Mouse (Mus musculus) MEL (cell line): ENCODE measurements around the gene Nrarp. TPM values are rescaled to one million over a fixed set of nuclear protein-coding genes. Genes with fewer than 3 reads are reported as not detected.

ENCODE experiments used
- DNase-seq: peaks from one replicate; pipeline ENCODE4 v3.0.0; 2011; ENCODE audit warnings: low read depth, low spot score
- H3K27ac ChIP-seq: 2 replicates; pipeline ENCODE4 v1.5.1; 2012; ENCODE audit warnings: low read depth, mild to moderate bottlenecking, control low read depth, low read length, moderate library complexity; ENCODE audit not compliant: control insufficient read depth
- H3K27me3 ChIP-seq, 2 experiments: fragments of 150-350 bp in 1 of 2; sonication (generic) in 1 of 2; 2 replicates each; pipeline ENCODE4 v1.6.1; 2012; ENCODE audit warnings: low read length in 2 of 2, mild to moderate bottlenecking in 2 of 2, improper control_type of control experiment in 1 of 2, moderate library complexity in 1 of 2; ENCODE audit not compliant: insufficient read depth in 2 of 2, control insufficient read depth in 1 of 2
- H3K36me3 ChIP-seq, 2 experiments: 2 replicates each; pipeline ENCODE4 v1.6.1; 2012 to 2014; ENCODE audit warnings: low read length in 2 of 2, improper control_type of control experiment in 1 of 2, inconsistent platforms in 1 of 2, mild to moderate bottlenecking in 1 of 2; ENCODE audit not compliant: insufficient read depth in 2 of 2, control insufficient read depth in 1 of 2
- H3K4me1 ChIP-seq, 2 experiments: fragments of 150-350 bp in 1 of 2; sonication (generic) in 1 of 2; 2 replicates each; pipeline ENCODE4 v1.6.1; 2012; ENCODE audit warnings: low read length in 2 of 2, improper control_type of control experiment in 1 of 2, mild to moderate bottlenecking in 1 of 2; ENCODE audit not compliant: insufficient read depth in 2 of 2, control insufficient read depth in 1 of 2
- H3K4me3 ChIP-seq, 2 experiments: fragments of 150-350 bp in 1 of 2; sonication (generic) in 1 of 2; 2 replicates each; pipeline ENCODE4 v1.5.1; 2012; ENCODE audit warnings: low read depth in 2 of 2, low read length in 2 of 2, mild to moderate bottlenecking in 2 of 2, moderate library complexity in 2 of 2, control low read depth in 1 of 2, improper control_type of control experiment in 1 of 2; ENCODE audit not compliant: control insufficient read depth in 1 of 2, insufficient read depth in 1 of 2
- H3K79me2 ChIP-seq: 2 replicates; pipeline ENCODE4 v1.6.1; 2012; ENCODE audit warnings: mild to moderate bottlenecking, low read length, moderate library complexity; ENCODE audit not compliant: control insufficient read depth, poor library complexity, insufficient read depth
- H3K9ac ChIP-seq: 2 replicates; pipeline ENCODE4 v1.6.1; 2012; ENCODE audit warnings: low read depth, mild to moderate bottlenecking, control low read depth, low read length, moderate library complexity; ENCODE audit not compliant: control insufficient read depth, poor library complexity, severe bottlenecking
- H3K9me3 ChIP-seq: fragments of 150-350 bp; sonication (generic); replicated peaks from 2 replicates; pipeline ENCODE4 v1.6.1; 2012; ENCODE audit warnings: mild to moderate bottlenecking, low read length, improper control_type of control experiment, moderate library complexity; ENCODE audit not compliant: insufficient read depth
- CHD1 ChIP-seq: IDR thresholded peaks from 2 replicates; pipeline ENCODE4 v1.6.1; 2012; ENCODE audit warnings: low read depth, mild to moderate bottlenecking, inconsistent platforms, low read length, improper control_type of control experiment
- CTCF ChIP-seq, 3 experiments: IDR thresholded peaks in 2 of 3; conservative IDR thresholded peaks in 1 of 3; 2 replicates each; pipeline ENCODE4 v1.5.1; 2011 to 2012; ENCODE audit warnings: low read length in 3 of 3, low read depth in 2 of 3, mild to moderate bottlenecking in 2 of 3, improper control_type of control experiment in 1 of 3, inconsistent platforms in 1 of 3, mixed read lengths in 1 of 3, moderate library complexity in 1 of 3; ENCODE audit not compliant: control insufficient read depth in 1 of 3, insufficient read depth in 1 of 3, poor library complexity in 1 of 3, severe bottlenecking in 1 of 3
- E2F4 ChIP-seq: IDR thresholded peaks from 2 replicates; pipeline ENCODE4 v1.6.1; 2011; ENCODE audit warnings: low read depth, low read length, improper control_type of control experiment, borderline replicate concordance
- ELF1 ChIP-seq: IDR thresholded peaks from 2 replicates; pipeline ENCODE4 v1.6.1; 2014; ENCODE audit warnings: low read depth, mild to moderate bottlenecking, inconsistent platforms, low read length, improper control_type of control experiment, moderate library complexity
- ETS1 ChIP-seq: IDR thresholded peaks from 2 replicates; pipeline ENCODE4 v1.6.1; 2012; ENCODE audit warnings: low read depth, mild to moderate bottlenecking, inconsistent platforms, low read length, improper control_type of control experiment, moderate library complexity
- GABPA ChIP-seq: IDR thresholded peaks from 2 replicates; pipeline ENCODE4 v1.6.1; 2012; ENCODE audit warnings: low read depth, mild to moderate bottlenecking, inconsistent platforms, low read length, improper control_type of control experiment, moderate library complexity
- GATA1 ChIP-seq: IDR thresholded peaks from 2 replicates; pipeline ENCODE4 v1.6.1; 2011; ENCODE audit warnings: low read depth, low read length, improper control_type of control experiment
- JUND ChIP-seq: IDR thresholded peaks from 2 replicates; pipeline ENCODE4 v1.6.1; 2011; ENCODE audit warnings: low read depth, mild to moderate bottlenecking, improper control_type of control experiment, low read length
- KAT2A ChIP-seq: conservative IDR thresholded peaks from 2 replicates; pipeline ENCODE4 v1.6.1; 2012; ENCODE audit warnings: low read depth, low read length, improper control_type of control experiment, inconsistent platforms
- MAFK ChIP-seq: IDR thresholded peaks from 2 replicates; pipeline ENCODE4 v1.6.1; 2011; ENCODE audit warnings: low read depth, mild to moderate bottlenecking, low read length, improper control_type of control experiment, borderline replicate concordance
- MAZ ChIP-seq: IDR thresholded peaks from 2 replicates; pipeline ENCODE4 v1.6.1; 2012; ENCODE audit warnings: low read depth, mild to moderate bottlenecking, inconsistent platforms, low read length, improper control_type of control experiment
- MEF2A ChIP-seq: IDR thresholded peaks from 2 replicates; pipeline ENCODE4 v1.6.1; 2014; ENCODE audit warnings: low read depth, mild to moderate bottlenecking, inconsistent platforms, low read length, improper control_type of control experiment; ENCODE audit not compliant: poor library complexity, insufficient replicate concordance, severe bottlenecking; ENCODE audit errors: extremely low read depth
- MXI1 ChIP-seq: IDR thresholded peaks from 2 replicates; pipeline ENCODE4 v1.6.1; 2011; ENCODE audit warnings: mild to moderate bottlenecking, low read depth, low read length, improper control_type of control experiment
- MYB ChIP-seq: IDR thresholded peaks from 2 replicates; pipeline ENCODE4 v1.6.1; 2011; ENCODE audit warnings: mild to moderate bottlenecking, low read depth, low read length, improper control_type of control experiment
- NELFE ChIP-seq: IDR thresholded peaks from 2 replicates; pipeline ENCODE4 v1.6.1; 2011; ENCODE audit warnings: low read depth, low read length, improper control_type of control experiment
- NRF1 ChIP-seq: IDR thresholded peaks from 2 replicates; pipeline ENCODE4 v1.6.1; 2014; ENCODE audit warnings: low read depth, mild to moderate bottlenecking, inconsistent platforms, low read length, improper control_type of control experiment, moderate library complexity; ENCODE audit not compliant: poor library complexity, insufficient read depth, severe bottlenecking
- POLR2A ChIP-seq, 2 experiments: IDR thresholded peaks; 2 replicates each; pipeline ENCODE4 v1.6.1; 2011 to 2012; ENCODE audit warnings: low read length in 2 of 2, mild to moderate bottlenecking in 2 of 2, control low read depth in 1 of 2, improper control_type of control experiment in 1 of 2, low read depth in 1 of 2, moderate library complexity in 1 of 2; ENCODE audit not compliant: control insufficient read depth in 1 of 2, insufficient read depth in 1 of 2, poor library complexity in 1 of 2
- POLR2AphosphoS2 ChIP-seq: IDR thresholded peaks from 2 replicates; pipeline ENCODE4 v1.6.1; 2011; ENCODE audit warnings: low read length, improper control_type of control experiment
- RAD21 ChIP-seq: IDR thresholded peaks from 2 replicates; pipeline ENCODE4 v1.6.1; 2011; ENCODE audit warnings: mild to moderate bottlenecking, low read depth, low read length, improper control_type of control experiment
- SIN3A ChIP-seq: IDR thresholded peaks from 2 replicates; pipeline ENCODE4 v1.6.1; 2012; ENCODE audit warnings: low read length, improper control_type of control experiment, inconsistent platforms
- SMC3 ChIP-seq: IDR thresholded peaks from 2 replicates; pipeline ENCODE4 v1.6.1; 2011; ENCODE audit warnings: low read depth, low read length, improper control_type of control experiment
- TAL1 ChIP-seq: IDR thresholded peaks from 2 replicates; pipeline ENCODE4 v1.6.1; 2012; ENCODE audit warnings: mild to moderate bottlenecking, inconsistent platforms, low read length, moderate library complexity, mixed read lengths
- UBTF ChIP-seq: IDR thresholded peaks from 2 replicates; pipeline ENCODE4 v1.6.1; 2012; ENCODE audit warnings: low read depth, mild to moderate bottlenecking, inconsistent platforms, low read length, improper control_type of control experiment, moderate library complexity, borderline replicate concordance; ENCODE audit not compliant: insufficient read depth
- USF1 ChIP-seq: IDR thresholded peaks from 2 replicates; pipeline ENCODE4 v1.6.1; 2014; ENCODE audit warnings: low read depth, mild to moderate bottlenecking, inconsistent platforms, low read length, improper control_type of control experiment, moderate library complexity
- USF2 ChIP-seq, 2 experiments: IDR thresholded peaks; 2 replicates each; pipeline ENCODE4 v1.6.1; 2011 to 2012; ENCODE audit warnings: improper control_type of control experiment in 2 of 2, low read length in 2 of 2, borderline replicate concordance in 1 of 2, inconsistent platforms in 1 of 2, low read depth in 1 of 2, mild to moderate bottlenecking in 1 of 2; ENCODE audit not compliant: insufficient read depth in 1 of 2
- ZC3H11A ChIP-seq: IDR thresholded peaks from 2 replicates; pipeline ENCODE4 v1.6.1; 2012; ENCODE audit warnings: low read depth, mild to moderate bottlenecking, inconsistent platforms, low read length, improper control_type of control experiment
- ZKSCAN1 ChIP-seq: IDR thresholded peaks from 2 replicates; pipeline ENCODE4 v1.6.1; 2012; ENCODE audit warnings: low read depth, mild to moderate bottlenecking, inconsistent platforms, low read length, improper control_type of control experiment, moderate library complexity
- ZMIZ1 ChIP-seq: IDR thresholded peaks from 2 replicates; pipeline ENCODE4 v1.6.1; 2012; ENCODE audit warnings: low read depth, mild to moderate bottlenecking, inconsistent platforms, low read length, improper control_type of control experiment, moderate library complexity
- ZNF384 ChIP-seq: IDR thresholded peaks from 2 replicates; pipeline ENCODE4 v1.6.1; 2012; ENCODE audit warnings: low read depth, mild to moderate bottlenecking, inconsistent platforms, low read length, improper control_type of control experiment
- polyA plus RNA-seq, 2 experiments: library from polyadenylated mRNA; stranded (reverse) in 1 of 2; unstranded in 1 of 2; fragments of >175 nt in 1 of 2; fragments of >200 nt in 1 of 2; gene quantifications; 2 replicates each; pipeline versions ENCODE4 v1.2.1 to v1.2.4; 2012; ENCODE audit warnings: low replicate concordance in 2 of 2, low read depth in 1 of 2; ENCODE audit not compliant: insufficient read length in 2 of 2, insufficient read depth in 1 of 2, missing spikeins in 1 of 2
- total RNA-seq: library from RNA; depleted of rRNA; stranded (reverse); fragments of 300-350 nt; gene quantifications from 2 replicates; pipeline ENCODE4 v1.2.3, GENCODE M21; 2012

The Nrarp gene
- total and polyA plus RNA-seq, 3 experiments = 6.5 to 12.3 TPM; not detected in 1

DNA sequence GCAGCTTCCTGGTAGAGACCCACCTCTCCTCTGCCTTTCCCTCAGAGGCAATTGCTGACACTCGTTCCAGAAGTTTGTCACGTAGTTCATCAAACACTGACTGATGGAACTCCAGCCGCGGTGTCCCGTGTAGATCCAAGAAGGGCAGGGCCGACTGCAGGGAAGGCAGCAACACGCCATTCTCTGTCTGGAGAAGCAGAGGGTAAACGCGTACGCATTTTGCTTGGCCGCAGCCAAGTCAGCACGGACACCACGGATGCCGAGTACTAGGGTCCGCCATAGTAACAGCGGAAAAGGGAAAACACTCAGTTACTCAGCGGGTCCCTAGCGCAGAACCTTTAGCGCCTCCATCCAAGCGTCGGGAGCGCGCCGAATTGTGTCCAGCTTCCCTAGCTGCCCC lies 30.1 kb downstream of the Nrarp start:
- peaks cover 2 to 11% of the 10 kb centered on the region in 2 experiments for H3K36me3 ChIP-seq
- H3K9me3 ChIP-seq = no peaks in the 10 kb centered on the region
- peak overlapping the region; percentile 76 for H3K27ac ChIP-seq
- H3K4me3 ChIP-seq = peak overlapping the region; percentile 69 to 97
- peak overlapping the region; percentile 93 for H3K9ac ChIP-seq
- H3K27me3 ChIP-seq = no peaks in the 10 kb centered on the region
- peaks cover 21% of the 10 kb centered on the region for H3K79me2 ChIP-seq
- no peak for TF ChIP-seq GABPA
- TF ChIP-seq ZC3H11A = no peak
- no peak for TF ChIP-seq NRF1
- 0 out of 2 replicates have a peak, but pooled peaks have one; percentile 43 for TF ChIP-seq UBTF
- TF ChIP-seq USF1 = no peak
- DNase-seq = no peak
- H3K4me1 ChIP-seq = peaks cover 6 to 17% of the 10 kb centered on the region in 2 experiments

DNA sequence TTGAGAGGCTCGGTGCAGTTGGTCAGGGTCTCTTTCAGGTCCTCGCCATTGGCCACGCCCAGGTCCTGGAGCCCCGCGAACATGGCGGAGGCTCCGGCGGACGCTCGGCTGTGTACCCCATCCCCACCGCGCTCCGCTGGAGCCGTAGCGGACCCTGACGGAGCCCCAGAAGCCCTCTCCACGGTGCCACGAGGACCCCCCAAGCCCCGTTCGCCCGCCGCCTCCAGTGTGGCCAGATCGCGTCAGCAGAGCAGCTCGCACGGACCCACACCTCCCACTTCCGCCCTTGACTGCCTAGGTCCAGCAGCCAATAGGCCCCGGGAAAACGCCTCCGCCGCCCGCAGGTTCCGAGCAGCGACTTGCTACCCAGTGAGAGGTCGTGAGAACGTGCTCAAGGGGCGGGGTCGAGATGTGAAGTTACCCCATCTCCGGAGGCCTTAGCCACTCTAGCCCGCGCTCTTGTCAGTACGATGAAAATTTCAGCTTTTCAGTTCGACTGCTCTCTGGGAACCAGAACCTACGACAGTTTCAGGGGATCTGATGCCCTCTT lies 30.6 kb downstream of the Nrarp start, which contains the start of gene Nelfb:
Gene Nelfb, minus strand, starts transcription at position 369 of the 550 bp plus-strand sequence.
- H3K36me3 ChIP-seq = peaks cover 2 to 11% of the 10 kb centered on the region in 2 experiments; a peak in 3 of 4 replicates
- H3K27ac ChIP-seq = peak within 1 kb of the TSS; percentile 76
- DNase-seq = peak; percentile 98
- peak within 1 kb of the TSS; percentile 69 to 97 for H3K4me3 ChIP-seq
- peak within 1 kb of the TSS; percentile 93 for H3K9ac ChIP-seq
- peaks cover 6 to 17% of the 10 kb centered on the region in 2 experiments for H3K4me1 ChIP-seq
- no peaks in the 10 kb centered on the region for H3K27me3 ChIP-seq
- peaks cover 21% of the 10 kb centered on the region for H3K79me2 ChIP-seq
- no peaks in the 10 kb centered on the region for H3K9me3 ChIP-seq
- peak; percentile 90; the same call in 1 of the 2 replicates for TF ChIP-seq MXI1
- no peak for TF ChIP-seq ZNF384
- TF ChIP-seq ZC3H11A = no peak
- no peak for TF ChIP-seq MYB
- no peak for TF ChIP-seq ZKSCAN1
- peak; percentile 13; the same call in 1 of the 2 replicates for TF ChIP-seq SMC3
- peak; percentile 85 for TF ChIP-seq ZMIZ1
- no peak for TF ChIP-seq CHD1
- TF ChIP-seq RAD21 = no peak
- TF ChIP-seq NELFE = peak; percentile 84
- peak; percentile 83 to 96 for TF ChIP-seq POLR2A (IDR thresholded peaks at IDR 0.05; ENCODE audit: control insufficient read depth in 1 of 2, insufficient read depth in 1 of 2, low read depth in 1 of 2, low read length in 2 of 2, poor library complexity in 1 of 2)
- TF ChIP-seq E2F4 = peak; percentile 65; the same call in 1 of the 2 replicates
- TF ChIP-seq NRF1 = peak; percentile 38; the same call in 1 of the 2 replicates
- peak; percentile 68; the same call in 1 of the 2 replicates for TF ChIP-seq KAT2A
- TF ChIP-seq GATA1 = no peak
- TF ChIP-seq POLR2AphosphoS2 = peak; percentile 56; the same call in 1 of the 2 replicates
- peak; percentile 82 for TF ChIP-seq MAZ
- no peak for TF ChIP-seq MAFK
- no peak for TF ChIP-seq TAL1
- TF ChIP-seq JUND = no peak
- TF ChIP-seq GABPA = peak; percentile 58; the same call in 1 of the 2 replicates
- no peak for TF ChIP-seq USF2 (IDR thresholded peaks at IDR 0.05; ENCODE audit: borderline replicate concordance in 1 of 2, insufficient read depth in 1 of 2, low read depth in 1 of 2, low read length in 2 of 2)
- peak; percentile 86 for TF ChIP-seq SIN3A
- no peak for TF ChIP-seq ETS1
- 0 out of 6 replicates have a peak, but pooled peaks of 1 of the 3 experiments have one; percentile 1 for TF ChIP-seq CTCF (IDR thresholded peaks at IDR 0.05 in 2 of 3, conservative IDR thresholded peaks at IDR 0.05 in 1 of 3; ENCODE audit: control insufficient read depth in 1 of 3, insufficient read depth in 1 of 3, low read depth in 2 of 3, low read length in 3 of 3, poor library complexity in 1 of 3, severe bottlenecking in 1 of 3)
- no peak for TF ChIP-seq MEF2A
- TF ChIP-seq ELF1 = peak; percentile 91
